19 mouse cellular contexts compared by ENCODE assay signal in the genomic region with DNA sequence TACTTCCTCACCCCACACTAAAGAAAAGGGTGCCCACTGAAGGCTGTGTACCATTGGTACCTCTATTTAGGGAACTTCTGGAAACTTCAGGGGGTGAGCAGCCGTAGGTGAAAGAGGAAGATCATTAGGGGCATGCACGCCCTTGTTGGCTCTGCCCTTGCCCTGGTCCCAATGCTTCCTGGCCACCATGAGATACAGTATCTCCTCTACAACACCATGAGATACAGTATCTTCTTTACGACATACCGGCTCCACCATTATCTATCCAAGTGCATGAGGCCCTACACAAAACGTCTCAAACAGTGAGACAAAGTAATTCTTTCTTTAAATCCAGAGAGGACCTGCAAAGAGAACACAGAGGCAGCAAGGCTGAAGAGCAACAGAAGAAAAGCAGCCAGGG.
"Had no signal": no experiment of that assay in that cellular context is flagged by ENCODE, and none has a peak within 500 bp of the region (broad histone marks: within the 10 kb centered on the region; RNA-seq: fewer than 3 reads in every experiment).

No protein-coding gene starts in this region.

- H3K36me3 ChIP-seq: lung, embryonic 15.5 days; midbrain, embryonic 13.5 days; midbrain, embryonic 15.5 days; neural tube, embryonic 13.5 days; neural tube, embryonic 15.5 days had no signal

- ATAC-seq: midbrain, embryonic 13.5 days; midbrain, embryonic 15.5 days had no signal

- H3K9me3 ChIP-seq: lung, embryonic 15.5 days; megakaryocyte, embryonic 14.5 days; midbrain, embryonic 15.5 days; neural tube, embryonic 13.5 days; neural tube, embryonic 15.5 days had no signal

- H3K4me2 ChIP-seq: lung, embryonic 15.5 days; midbrain, embryonic 11.5 days; midbrain, embryonic 13.5 days; midbrain, embryonic 15.5 days; neural tube, embryonic 13.5 days; neural tube, embryonic 15.5 days had no signal

- H3K9ac ChIP-seq: lung, embryonic 15.5 days; midbrain, embryonic 13.5 days; midbrain, embryonic 15.5 days; neural tube, embryonic 13.5 days; neural tube, embryonic 15.5 days had no signal

- H3K4me1 ChIP-seq: lung, embryonic 15.5 days; megakaryocyte, embryonic 14.5 days; midbrain, embryonic 13.5 days; midbrain, embryonic 15.5 days; neural tube, embryonic 13.5 days; neural tube, embryonic 15.5 days had no signal

- H3K27me3 ChIP-seq: lung, embryonic 15.5 days; megakaryocyte, embryonic 14.5 days; midbrain, embryonic 13.5 days; midbrain, embryonic 15.5 days; neural tube, embryonic 13.5 days; neural tube, embryonic 15.5 days had no signal

- DNase-seq: lung, adult 2 months; lung, postnatal 14 days; lung, postnatal 36 days; retina, postnatal 1 day; right cerebral cortex, adult 18-20 months; right cerebral cortex, postnatal 25 days; right cerebral cortex, postnatal 4 days; spleen, adult 18-20 months; thymus, adult 18-20 months; thymus, postnatal 14 days; thymus, postnatal 36 days had no signal

- H3K4me3 ChIP-seq: lung, embryonic 15.5 days; megakaryocyte, embryonic 14.5 days; midbrain, embryonic 13.5 days; midbrain, embryonic 15.5 days; neural tube, embryonic 13.5 days; neural tube, embryonic 15.5 days had no signal

- H3K27ac ChIP-seq: lung, embryonic 15.5 days; macrophage; midbrain, embryonic 13.5 days; midbrain, embryonic 15.5 days; neural tube, embryonic 13.5 days; neural tube, embryonic 15.5 days had no signal
